Mouse (Mus musculus): ENCODE results near the gene Ttc33. TPM values are rescaled to one million over a fixed set of nuclear protein-coding genes. Genes with fewer than 3 reads are reported as not detected.
A peak's percentile ranks its signal among the peaks of the same experiment; 100 is the strongest.

Ttc33 gene
- polyA plus RNA-seq, 1 experiment from 2014 or later: 37.5 TPM

DNA sequence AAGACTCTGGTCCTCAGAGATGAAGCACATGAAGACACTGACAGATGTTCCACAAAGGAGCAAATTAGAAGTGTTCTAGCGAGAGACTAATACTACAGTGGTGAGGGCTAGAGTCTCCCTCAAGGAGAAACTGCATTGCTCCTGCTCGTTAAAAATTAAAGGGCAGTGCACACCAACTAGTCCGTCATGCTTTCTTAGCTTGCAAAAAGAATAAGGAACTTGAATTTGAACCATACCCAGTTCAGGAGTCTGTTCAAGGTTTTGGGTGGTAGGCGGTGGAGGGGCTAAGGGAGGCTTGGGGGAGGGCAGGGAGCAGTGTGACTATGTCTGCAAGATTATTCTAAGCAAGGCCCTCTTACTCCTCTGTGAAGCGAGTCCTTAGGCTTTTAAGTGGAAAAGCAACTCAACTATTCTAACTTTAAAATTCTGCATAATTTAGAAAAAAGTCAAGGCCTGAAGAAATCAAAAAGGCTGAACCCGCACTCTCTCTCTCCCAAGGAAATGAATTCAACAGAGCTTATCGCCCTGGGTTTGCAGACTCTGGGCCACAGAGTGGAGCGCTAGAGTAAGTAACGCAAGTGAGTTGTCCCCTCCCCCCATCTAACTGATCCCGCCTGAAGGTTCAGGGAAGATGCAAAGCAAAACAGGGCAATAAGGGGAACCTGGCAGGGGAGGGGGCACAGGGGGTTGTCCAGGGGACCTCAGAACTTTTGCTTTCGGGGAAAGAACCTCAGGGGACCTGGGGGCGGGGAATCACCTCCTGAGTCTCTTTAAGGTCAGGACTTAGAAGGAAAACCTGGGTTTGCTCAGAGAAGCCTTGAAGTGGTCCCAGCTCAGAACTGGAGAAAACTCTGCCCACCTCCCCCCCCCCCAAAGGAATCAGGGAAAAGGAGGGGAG, 56.2 kb downstream of the Ttc33 start:
- H3K9me3 ChIP-seq (replicated peaks; ENCODE audit: control insufficient read depth, low read length): no peaks in the 10 kb centered on the region
- H3K27me3 ChIP-seq (ENCODE audit: control insufficient read depth, insufficient read depth, low read length): peaks cover 35% of the 10 kb centered on the region
- peak overlapping the region; percentile 58 for H3K4me3 ChIP-seq (ENCODE audit: low read depth, low read length)
- H3K4me2 ChIP-seq: peak overlapping the region; percentile 99
- H3K4me1 ChIP-seq (ENCODE audit: control insufficient read depth, insufficient read depth, low read length): peaks cover 8% of the 10 kb centered on the region; the same call in 1 of the 2 replicates
- no peak for ATAC-seq (replicated peaks; ENCODE audit: insufficient number of reproducible peaks, low FRiP score, low TSS enrichment)
- WGBS (ENCODE audit: insufficient replicate concordance): 18% methylated on average over 12 of the region's 12 CpGs
- H3K9ac ChIP-seq (ENCODE audit: low read depth, low read length): peak overlapping the region; percentile 50
- H3K27ac ChIP-seq (ENCODE audit: low read depth, low read length): no peak overlapping the region
- no peaks in the 10 kb centered on the region for H3K36me3 ChIP-seq (ENCODE audit: control insufficient read depth, insufficient read depth, low read length)

DNA sequence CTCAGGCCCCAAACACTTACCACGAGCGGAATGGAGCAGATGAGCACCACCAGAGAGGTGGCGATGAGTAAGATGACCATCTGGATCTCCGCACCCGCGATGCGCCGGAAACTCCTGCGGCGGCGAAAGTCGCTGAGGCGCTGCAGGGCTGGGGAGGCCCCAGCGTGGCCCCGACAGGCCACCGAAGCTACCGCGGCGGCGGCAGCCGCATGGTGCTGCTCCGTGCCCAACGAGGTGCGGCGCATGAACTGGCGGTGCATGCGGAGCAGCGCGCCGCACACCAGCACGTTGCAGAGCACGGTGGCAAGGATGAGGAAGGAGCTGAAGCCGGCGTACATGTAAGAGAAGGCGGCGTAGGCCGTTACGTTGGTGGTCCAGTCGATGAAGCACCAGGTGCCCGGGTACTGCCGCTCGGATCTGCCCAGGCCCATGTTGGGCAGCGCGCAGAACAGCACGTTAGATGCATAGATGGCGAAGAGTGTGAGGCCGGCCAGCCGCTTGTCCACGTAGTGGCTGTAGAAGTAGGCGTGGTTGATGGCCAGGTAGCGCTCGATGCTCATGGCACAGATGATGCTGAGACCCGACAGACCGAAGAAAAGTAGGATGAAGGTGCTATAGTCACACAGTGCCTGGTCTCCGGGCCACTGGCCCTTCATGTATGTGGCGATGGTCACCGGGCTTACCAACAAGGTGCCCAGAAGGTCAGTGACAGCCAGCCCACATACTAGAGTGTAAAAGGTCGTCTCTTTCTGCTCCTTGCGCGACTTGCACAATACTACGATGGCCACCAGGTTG, 57.1 kb downstream of the Ttc33 start:
- H3K4me1 ChIP-seq (ENCODE audit: control insufficient read depth, insufficient read depth, low read length): peaks cover 8% of the 10 kb centered on the region; the same call in 1 of the 2 replicates
- H3K9me3 ChIP-seq (replicated peaks; ENCODE audit: control insufficient read depth, low read length): no peaks in the 10 kb centered on the region
- peaks cover 35% of the 10 kb centered on the region for H3K27me3 ChIP-seq (ENCODE audit: control insufficient read depth, insufficient read depth, low read length)
- peak overlapping the region; percentile 99 for H3K4me2 ChIP-seq
- H3K36me3 ChIP-seq (ENCODE audit: control insufficient read depth, insufficient read depth, low read length): no peaks in the 10 kb centered on the region
- peak overlapping the region; percentile 50 for H3K9ac ChIP-seq (ENCODE audit: low read depth, low read length)
- no peak for ATAC-seq (replicated peaks; ENCODE audit: insufficient number of reproducible peaks, low FRiP score, low TSS enrichment)
- H3K27ac ChIP-seq (ENCODE audit: low read depth, low read length): no peak overlapping the region
- H3K4me3 ChIP-seq (ENCODE audit: low read depth, low read length): peak overlapping the region; percentile 58
- 2% methylated on average over 61 of the region's 61 CpGs for WGBS (ENCODE audit: insufficient replicate concordance)

DNA sequence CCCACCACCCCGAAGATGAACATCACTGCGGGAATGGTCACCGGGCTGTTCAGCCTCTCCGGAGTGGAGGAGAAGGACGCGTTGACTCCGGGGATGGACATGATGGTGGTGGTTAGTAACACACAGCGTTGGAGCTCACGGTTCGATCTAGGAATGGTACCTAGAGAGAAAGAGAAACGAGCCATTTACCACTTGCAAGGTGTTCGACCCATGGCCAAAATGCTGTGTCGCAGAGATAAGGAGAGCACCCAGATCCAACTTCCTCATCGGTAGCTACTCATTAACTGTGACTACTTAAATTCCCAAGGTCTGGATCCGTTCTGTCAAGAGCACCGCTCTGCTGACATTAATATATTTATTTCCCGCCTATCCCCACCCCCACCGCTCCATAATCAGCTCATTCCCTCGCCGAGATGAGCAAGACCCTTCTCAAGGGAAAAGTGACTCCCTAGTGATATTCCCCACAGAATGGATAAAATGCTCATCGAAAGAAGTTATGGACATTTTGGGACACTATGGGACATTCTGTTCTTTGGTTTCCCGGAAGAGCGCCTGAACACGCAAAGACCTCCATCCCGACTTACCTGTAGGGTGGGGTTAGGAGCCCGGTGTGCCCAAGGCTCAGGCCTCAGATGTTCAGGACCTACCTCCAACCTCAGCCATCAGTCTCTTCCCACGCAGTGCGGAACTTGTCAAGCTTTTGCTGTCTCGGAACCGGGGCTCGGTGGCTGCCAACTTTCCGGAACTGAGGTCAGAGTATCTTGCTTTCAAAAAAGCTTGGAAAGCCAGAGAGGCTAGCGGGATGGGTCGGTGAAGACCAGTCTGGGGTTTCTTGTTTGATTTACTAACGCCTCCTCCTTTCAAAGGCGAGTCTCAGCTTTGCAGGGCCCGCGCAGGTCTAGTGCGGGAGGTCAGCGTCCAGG, 58.0 kb downstream of the Ttc33 start:
- 6% methylated on average over 40 of the region's 40 CpGs for WGBS (ENCODE audit: insufficient replicate concordance)
- Histone ChIP-seq H3K9ac (ENCODE audit: low read depth, low read length) (no peak overlapping the region), H3K4me3 (ENCODE audit: low read depth, low read length) (peak overlapping the region; percentile 58), H3K27me3 (ENCODE audit: control insufficient read depth, insufficient read depth, low read length) (peaks cover 35% of the 10 kb centered on the region), H3K36me3 (ENCODE audit: control insufficient read depth, insufficient read depth, low read length) (no peaks in the 10 kb centered on the region), H3K9me3 (replicated peaks; ENCODE audit: control insufficient read depth, low read length) (no peaks in the 10 kb centered on the region), H3K27ac (ENCODE audit: low read depth, low read length) (no peak overlapping the region), H3K4me1 (ENCODE audit: control insufficient read depth, insufficient read depth, low read length) (peaks cover 8% of the 10 kb centered on the region; the same call in 1 of the 2 replicates), H3K4me2 (peak overlapping the region; percentile 99)
- no peak; the same call in 1 of the 2 replicates for ATAC-seq (replicated peaks; ENCODE audit: insufficient number of reproducible peaks, low FRiP score, low TSS enrichment)

DNA sequence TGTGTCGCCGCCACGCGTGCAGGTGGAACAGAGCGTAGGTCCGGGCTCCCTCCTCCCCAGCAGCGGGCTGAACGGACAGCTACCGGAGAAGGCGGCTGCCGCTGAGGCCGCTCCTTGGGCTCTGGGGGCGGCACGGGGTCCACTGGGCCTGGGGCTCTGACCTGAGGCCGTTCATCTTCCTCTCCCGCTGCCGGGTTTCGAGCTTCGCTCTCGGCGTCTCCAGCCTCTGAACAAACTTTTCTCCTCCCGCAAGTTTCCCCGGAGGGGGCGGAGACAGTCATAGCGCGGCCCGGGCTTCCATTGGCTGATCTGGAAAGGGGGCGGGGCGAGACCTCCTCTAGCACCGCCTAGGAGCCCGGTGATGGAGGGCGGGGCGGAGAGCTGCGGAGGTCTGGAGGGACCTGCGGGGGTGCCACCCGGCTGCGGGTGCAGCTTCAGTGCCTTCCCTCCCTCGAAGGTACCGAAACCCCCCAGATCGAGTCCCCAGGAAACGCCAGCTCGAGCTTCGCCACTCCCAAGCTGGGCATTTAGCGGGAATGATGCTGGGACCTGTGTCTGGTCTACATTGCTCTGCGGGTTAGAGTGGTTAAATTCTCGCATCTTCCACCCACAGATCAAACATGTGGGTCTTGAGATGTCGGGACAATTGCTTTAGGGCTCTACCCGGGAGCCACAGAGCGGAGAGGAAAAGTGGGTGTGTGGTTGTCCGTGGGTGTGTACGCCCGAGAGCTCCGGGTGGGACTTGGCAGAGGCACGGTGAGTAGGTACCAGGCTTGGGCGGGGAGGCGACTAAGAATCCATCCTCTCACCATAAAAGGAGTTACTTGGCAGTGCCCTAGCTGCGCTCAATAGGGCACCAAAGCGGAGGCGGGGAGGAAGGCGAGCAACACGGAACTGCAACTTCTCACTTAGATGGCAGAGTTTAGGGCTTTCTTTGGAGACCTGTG, 58.9 kb downstream of the Ttc33 start, which contains the start of gene Ptger4:
TSS of gene Ptger4 (minus strand) at position 229 of the 947 bp plus-strand sequence.
- no peak within 1 kb of the TSS for H3K27ac ChIP-seq (ENCODE audit: low read depth, low read length)
- H3K4me3 ChIP-seq (ENCODE audit: low read depth, low read length): peak within 1 kb of the TSS; percentile 58
- WGBS (ENCODE audit: insufficient replicate concordance): under 1% methylated on average over 58 of the region's 61 CpGs
- ATAC-seq (replicated peaks; ENCODE audit: insufficient number of reproducible peaks, low FRiP score, low TSS enrichment): peak; percentile 91
- H3K9me3 ChIP-seq (replicated peaks; ENCODE audit: control insufficient read depth, low read length): no peaks in the 10 kb centered on the region
- H3K27me3 ChIP-seq (ENCODE audit: control insufficient read depth, insufficient read depth, low read length): peaks cover 35% of the 10 kb centered on the region
- no peaks in the 10 kb centered on the region for H3K36me3 ChIP-seq (ENCODE audit: control insufficient read depth, insufficient read depth, low read length)
- H3K4me1 ChIP-seq (ENCODE audit: control insufficient read depth, insufficient read depth, low read length): peaks cover 8% of the 10 kb centered on the region; the same call in 1 of the 2 replicates
- peak within 1 kb of the TSS; percentile 31; the same call in 1 of the 2 replicates for H3K9ac ChIP-seq (ENCODE audit: low read depth, low read length)
- H3K4me2 ChIP-seq: peak within 1 kb of the TSS; percentile 99

DNA sequence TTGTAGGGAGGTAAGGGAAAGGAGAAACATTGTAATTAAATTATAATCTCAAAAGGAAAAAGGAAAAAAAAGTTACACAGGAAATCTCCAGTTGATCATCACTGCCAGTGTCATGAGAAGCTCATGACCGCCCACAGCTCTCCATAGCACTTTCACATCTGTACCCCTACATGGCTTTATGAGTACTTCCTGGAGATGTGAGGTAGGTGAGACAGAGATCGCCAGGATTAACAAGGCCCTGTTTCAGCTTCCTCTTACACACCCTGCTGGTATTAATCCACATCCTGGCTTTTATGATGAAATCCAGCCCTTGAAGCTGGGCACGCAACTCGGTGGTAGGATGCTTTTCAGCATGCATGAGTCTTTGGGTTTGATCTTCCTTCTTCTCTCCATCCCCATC, 64.9 kb downstream of the Ttc33 start:
- H3K4me1 ChIP-seq (ENCODE audit: control insufficient read depth, insufficient read depth, low read length): no peaks in the 10 kb centered on the region
- WGBS (ENCODE audit: insufficient replicate concordance): 83% methylated on average over 4 of the region's 4 CpGs

DNA sequence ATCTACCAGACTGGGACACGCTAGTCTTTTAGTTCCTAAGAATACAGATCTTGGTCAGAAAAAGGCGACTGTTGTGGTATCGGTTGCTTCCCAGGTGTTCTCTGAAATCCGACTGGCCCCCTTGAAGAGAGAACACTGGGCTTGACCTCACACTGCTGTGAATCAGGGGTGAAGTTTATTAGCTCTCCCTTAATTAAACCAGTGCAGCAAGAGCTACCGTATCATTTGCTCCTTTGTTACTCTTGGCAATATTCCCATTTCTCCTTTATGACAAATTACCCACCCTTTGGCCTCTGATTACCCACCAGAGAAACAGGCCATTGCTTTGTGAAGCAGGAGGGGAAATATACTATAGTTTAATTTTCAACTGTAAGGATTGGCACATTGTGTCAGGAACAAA, 74.9 kb downstream of the Ttc33 start:
- H3K9me3 ChIP-seq (replicated peaks; ENCODE audit: control insufficient read depth, low read length): no peaks in the 10 kb centered on the region
- ATAC-seq (replicated peaks; ENCODE audit: insufficient number of reproducible peaks, low FRiP score, low TSS enrichment): no peak
- H3K9ac ChIP-seq (ENCODE audit: low read depth, low read length): no peak overlapping the region
- H3K4me2 ChIP-seq: no peak overlapping the region
- no peaks in the 10 kb centered on the region for H3K4me1 ChIP-seq (ENCODE audit: control insufficient read depth, insufficient read depth, low read length)
- no peak overlapping the region for H3K4me3 ChIP-seq (ENCODE audit: low read depth, low read length)
- H3K36me3 ChIP-seq (ENCODE audit: control insufficient read depth, insufficient read depth, low read length): no peaks in the 10 kb centered on the region
- no peaks in the 10 kb centered on the region for H3K27me3 ChIP-seq (ENCODE audit: control insufficient read depth, insufficient read depth, low read length)
- WGBS (ENCODE audit: insufficient replicate concordance): 64% methylated on average over 5 of the region's 5 CpGs
- H3K27ac ChIP-seq (ENCODE audit: low read depth, low read length): no peak overlapping the region

More for the DNA sequence above, 64.9 kb downstream of the Ttc33 start:
- Histone ChIP-seq H3K9ac (ENCODE audit: low read depth, low read length) (no peak overlapping the region), H3K9me3 (replicated peaks; ENCODE audit: control insufficient read depth, low read length) (no peaks in the 10 kb centered on the region), H3K4me3 (ENCODE audit: low read depth, low read length) (no peak overlapping the region), H3K27ac (ENCODE audit: low read depth, low read length) (no peak overlapping the region), H3K36me3 (ENCODE audit: control insufficient read depth, insufficient read depth, low read length) (no peaks in the 10 kb centered on the region), H3K4me2 (no peak overlapping the region), H3K27me3 (ENCODE audit: control insufficient read depth, insufficient read depth, low read length) (peaks cover 5% of the 10 kb centered on the region)
- ATAC-seq (replicated peaks; ENCODE audit: insufficient number of reproducible peaks, low FRiP score, low TSS enrichment): no peak

DNA sequence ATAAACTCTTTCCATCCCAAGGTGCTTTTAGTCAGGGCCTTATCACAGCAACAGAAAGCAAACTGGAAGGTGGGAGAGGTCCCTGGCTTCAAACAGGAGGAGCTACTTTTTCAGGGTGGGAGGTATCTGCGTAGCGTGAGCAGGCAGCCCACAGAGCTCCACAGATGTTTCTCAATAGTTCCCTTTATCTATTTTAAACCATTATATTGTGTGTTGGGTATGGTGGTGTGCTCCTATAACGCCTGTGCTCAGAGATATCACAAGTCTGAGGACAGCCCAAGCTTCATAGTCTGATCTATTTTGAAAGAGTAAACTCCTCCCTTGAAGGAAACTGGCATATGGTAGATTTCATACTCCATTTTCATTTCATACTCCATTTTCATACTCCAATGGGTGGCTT, 75.7 kb downstream of the Ttc33 start:
- Histone ChIP-seq H3K36me3 (ENCODE audit: control insufficient read depth, insufficient read depth, low read length) (no peaks in the 10 kb centered on the region), H3K9me3 (replicated peaks; ENCODE audit: control insufficient read depth, low read length) (no peaks in the 10 kb centered on the region), H3K27ac (ENCODE audit: low read depth, low read length) (no peak overlapping the region), H3K27me3 (ENCODE audit: control insufficient read depth, insufficient read depth, low read length) (no peaks in the 10 kb centered on the region), H3K4me3 (ENCODE audit: low read depth, low read length) (no peak overlapping the region), H3K4me1 (ENCODE audit: control insufficient read depth, insufficient read depth, low read length) (no peaks in the 10 kb centered on the region), H3K4me2 (no peak overlapping the region), H3K9ac (ENCODE audit: low read depth, low read length) (no peak overlapping the region)
- WGBS (ENCODE audit: insufficient replicate concordance): 73% methylated on average over 3 of the region's 3 CpGs
- ATAC-seq (replicated peaks; ENCODE audit: insufficient number of reproducible peaks, low FRiP score, low TSS enrichment): no peak

Data from heart, embryonic 11.5 days (tissue).